Mouse (Mus musculus) left cerebral cortex, adult 18-20 months (tissue): Measurements from ENCODE around the gene Shroom3. TPM values are rescaled to one million over a fixed set of nuclear protein-coding genes. Genes with fewer than 3 reads are reported as not detected.
"Not testable (repeated sequence)": the region's sequence is repeated elsewhere in the genome, so short reads cannot be mapped to it uniquely, and the experiment has no call there.

Experiments used
- DNase-seq, 2 experiments: peaks; one replicate each; pipeline ENCODE4 v3.0.0; 2021 to 2022; ENCODE audit warnings: low spot score in 2 of 2, mixed read lengths in 1 of 2
- total RNA-seq, 2 experiments: library from RNA; stranded (reverse); gene quantifications; 2 replicates each; pipeline ENCODE4 v1.2.3; 2021

Shroom3 gene
- total RNA-seq, 2 experiments from 2014 or later = 3.1 to 3.6 TPM

DNA sequence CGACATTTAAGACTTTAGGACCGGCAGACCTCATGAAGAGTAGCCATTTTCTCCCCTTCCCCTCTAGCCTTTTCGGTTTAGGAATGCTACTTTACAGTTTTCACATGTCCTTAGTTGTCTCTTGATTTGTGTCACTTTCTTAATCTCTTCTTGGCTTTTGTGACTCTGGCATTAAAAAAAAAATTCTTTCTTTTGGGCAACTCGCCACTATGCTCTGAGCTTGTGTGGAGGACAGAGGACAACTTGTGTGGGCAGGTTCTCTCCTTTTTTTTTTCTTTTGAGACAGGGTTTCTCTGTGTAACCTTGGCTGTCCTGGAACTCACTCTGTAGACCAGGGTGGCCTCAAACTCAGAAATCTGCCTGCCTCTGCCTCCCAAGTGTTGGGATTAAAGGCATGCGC lies 239.7 kb downstream of the Shroom3 start:
- DNase-seq = not testable (repeated sequence)

DNA sequence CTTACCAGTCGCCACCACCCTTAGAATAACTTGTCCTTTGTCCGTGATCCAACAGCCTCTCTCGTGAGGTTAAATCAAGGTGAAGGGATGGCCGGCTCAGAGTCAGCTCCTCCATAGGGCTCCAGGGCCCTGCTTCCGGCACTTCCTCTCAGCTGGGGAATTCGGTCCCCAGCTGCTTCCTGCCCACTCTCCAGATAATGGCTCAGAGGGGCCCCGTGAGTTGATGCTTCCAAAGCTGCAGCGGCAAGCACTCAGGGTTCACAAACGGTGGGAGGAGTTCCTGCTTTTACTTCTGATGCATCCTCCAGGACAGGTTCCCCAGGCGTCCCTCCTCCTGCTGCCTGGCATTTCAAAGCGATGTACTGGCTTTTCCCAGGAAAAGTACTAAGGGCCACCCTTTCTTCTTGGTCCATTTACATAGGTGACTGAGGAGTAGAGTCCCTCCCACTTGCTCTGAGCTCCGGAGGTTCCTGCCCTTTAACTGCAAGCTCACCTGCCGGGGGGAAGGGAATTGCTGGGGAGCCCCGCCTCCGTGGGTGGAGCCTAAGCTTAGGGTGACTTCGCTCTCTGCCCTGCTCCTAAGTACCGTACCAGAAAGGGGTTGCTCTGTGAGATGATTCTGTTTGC lies 241.7 kb downstream of the Shroom3 start:
- no peak for DNase-seq

DNA sequence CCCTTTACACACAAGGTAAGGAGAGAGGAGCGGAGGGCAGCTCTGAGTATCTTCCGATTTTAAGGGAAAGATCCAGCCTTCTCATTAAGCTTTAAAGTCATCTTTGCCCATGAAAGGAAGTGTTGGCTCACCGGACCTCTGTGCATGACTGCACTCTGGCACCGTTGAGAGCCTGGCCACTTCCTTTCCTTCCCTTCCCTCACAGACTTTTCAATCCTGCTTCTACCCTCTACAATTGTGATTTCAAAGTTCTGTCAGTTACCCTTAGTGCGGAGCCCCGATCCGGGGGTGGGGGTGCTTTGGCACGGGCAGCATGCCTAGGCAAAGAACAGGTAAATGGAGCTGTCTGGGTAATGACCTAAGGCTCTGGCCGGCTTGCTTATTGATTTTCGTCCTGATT lies 244.4 kb downstream of the Shroom3 start:
- no peak for DNase-seq

DNA sequence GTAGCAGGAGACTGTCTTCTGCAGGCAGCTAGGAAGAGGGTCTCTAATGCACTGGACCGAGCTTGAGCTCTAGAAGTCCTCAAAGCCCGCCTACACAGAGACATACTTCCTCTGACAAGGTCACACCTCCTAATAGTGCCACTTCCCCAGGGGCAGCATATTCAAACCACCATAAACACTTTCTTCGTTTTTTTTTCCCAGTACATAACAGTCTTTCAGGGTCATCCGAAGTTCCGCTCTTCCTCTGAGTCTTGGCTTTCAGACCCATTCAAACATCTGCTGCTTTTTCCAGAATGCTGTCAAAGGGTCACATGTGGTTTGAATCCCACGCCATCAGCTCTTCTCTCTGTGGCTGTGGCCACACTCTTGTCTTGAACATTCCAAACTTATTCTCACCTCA lies 247.3 kb downstream of the Shroom3 start:
- no peak for DNase-seq

DNA sequence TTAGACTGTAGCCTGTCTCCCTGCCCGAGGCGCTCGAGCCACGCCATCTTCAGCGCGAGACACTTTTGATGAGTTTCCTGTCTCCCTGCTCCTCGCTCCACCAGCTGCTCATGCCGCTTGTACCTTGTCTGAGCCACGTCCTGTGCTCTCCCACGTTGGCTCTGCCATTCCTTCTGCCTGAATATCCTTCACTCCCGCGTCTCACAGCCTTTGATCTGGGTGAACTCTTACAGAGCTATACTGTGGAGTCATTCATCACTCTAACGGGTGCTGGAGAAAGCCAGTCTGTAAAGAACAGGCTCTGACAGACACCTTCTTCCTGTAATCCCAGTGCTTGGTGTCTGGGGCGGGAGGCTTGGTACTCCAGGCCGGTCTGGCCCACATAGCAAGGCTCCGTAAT lies 248.1 kb downstream of the Shroom3 start:
- no peak for DNase-seq

DNA sequence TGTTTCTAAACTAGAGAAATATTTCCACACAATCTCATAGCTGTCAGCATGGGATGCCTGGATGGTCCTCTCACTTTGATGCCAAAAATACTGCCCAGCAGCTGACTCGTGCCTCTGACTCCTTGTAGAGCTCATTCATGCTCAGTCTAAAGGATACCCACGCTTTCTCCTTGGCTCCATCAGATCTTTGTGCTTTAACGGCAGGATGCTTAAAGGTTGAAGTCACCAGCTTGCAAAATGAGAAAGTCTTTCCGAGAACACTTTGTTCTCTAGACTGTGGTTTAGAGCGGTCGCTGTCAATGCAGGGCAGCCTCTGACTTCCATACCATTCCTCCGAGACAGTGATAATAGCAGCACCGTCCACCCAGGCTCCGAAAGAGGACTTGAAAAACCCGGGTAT lies 249.8 kb downstream of the Shroom3 start:
- DNase-seq = no peak

DNA sequence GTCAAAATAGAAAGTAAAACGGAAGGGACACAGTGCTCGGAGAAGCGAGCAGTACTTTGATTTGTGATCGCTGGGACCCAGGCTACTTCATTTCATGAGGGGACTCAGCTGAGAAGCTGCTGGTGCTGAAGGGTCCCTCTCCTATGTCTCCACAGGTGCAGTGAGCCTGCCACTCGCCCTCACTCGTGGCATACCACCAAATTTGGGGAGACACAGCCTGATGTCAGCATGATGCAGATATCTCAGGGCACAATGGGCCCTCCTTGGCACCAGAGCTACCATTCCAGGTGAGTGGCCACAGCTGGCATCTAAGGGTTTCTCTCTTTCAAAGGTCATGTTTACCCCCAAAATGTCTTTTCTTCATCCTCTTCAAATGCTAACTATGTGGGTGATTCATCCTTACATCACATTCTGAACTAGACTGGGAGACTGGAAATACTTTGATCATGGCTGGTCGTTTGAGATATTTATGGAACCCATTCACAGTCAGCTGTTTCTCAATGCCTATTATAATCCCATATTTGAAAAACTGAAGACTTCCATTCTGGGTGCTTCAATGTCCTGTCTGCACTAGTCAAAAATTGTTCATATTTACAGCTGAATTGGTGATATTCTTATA lies 250.5 kb downstream of the Shroom3 start:
- DNase-seq = no peak

DNA sequence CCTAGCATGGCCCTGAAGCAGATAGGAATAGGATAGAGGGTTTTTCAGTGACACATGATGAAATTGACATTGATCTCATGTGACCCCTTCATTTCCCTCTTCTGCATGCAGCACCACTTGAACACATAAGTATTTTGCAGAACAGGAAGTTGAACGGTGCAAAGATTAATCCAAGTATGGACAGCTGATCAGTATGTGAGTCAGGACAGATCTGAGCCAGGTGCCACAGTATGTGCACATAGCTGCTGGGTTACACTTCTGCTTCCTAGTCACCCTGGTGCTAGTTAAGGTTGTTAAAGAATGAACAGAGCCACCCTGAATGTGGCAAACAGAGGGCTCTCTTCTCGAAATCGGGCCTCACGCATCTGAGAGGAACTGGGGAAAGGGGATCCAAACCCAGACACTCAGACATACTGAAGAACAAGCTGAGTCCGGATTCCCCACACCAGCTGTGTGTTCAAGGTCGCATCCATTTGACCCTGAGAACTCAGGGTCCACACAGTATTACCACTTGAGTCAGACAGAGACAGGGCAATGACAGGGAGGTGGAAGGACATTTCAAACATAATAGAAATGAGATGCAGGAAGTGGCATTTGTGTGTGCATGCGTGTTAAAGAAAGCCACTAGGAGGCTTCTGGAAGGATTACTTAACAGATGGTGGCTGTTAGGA lies 251.2 kb downstream of the Shroom3 start:
- no peak for DNase-seq

DNA sequence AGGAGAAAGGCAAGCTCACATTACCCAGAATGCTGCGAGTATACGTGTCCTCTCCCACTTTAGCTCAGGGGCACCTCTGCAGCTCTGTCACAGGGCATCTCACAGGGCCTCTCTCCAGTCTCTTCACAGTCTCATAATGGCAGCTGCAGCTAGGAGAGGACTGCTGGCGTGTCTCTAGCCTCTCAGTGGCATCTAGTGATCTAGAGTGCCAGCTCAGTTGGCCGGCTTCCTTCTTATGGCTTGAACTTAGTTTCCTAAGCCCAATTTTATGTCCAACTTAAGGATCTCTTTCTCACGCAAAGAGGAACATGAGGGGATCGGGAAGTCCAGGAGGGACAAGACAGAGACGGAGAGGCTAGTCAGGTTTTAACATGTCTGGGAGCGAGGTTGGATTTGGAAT lies 252.6 kb downstream of the Shroom3 start:
- DNase-seq = no peak

DNA sequence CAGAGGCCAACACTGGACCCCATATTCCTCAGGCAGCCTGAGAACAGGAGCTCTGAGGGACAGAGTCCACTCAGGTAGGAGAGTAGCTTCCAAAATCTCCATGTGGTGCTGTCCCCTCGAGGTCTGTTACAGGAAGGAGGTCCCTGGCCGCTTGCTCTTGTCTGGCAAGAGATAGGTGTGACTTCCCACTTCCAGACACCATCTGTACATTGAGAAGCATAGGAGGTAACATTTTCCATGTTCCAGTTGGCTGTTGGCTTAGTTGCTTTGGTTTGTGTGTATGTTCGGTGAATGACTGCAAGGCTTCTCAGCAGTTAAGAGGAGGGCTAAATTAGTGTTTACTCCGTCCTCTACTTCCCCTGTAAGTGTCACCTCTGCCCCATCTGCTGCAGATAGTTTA lies 254.5 kb downstream of the Shroom3 start:
- DNase-seq = no peak

DNA sequence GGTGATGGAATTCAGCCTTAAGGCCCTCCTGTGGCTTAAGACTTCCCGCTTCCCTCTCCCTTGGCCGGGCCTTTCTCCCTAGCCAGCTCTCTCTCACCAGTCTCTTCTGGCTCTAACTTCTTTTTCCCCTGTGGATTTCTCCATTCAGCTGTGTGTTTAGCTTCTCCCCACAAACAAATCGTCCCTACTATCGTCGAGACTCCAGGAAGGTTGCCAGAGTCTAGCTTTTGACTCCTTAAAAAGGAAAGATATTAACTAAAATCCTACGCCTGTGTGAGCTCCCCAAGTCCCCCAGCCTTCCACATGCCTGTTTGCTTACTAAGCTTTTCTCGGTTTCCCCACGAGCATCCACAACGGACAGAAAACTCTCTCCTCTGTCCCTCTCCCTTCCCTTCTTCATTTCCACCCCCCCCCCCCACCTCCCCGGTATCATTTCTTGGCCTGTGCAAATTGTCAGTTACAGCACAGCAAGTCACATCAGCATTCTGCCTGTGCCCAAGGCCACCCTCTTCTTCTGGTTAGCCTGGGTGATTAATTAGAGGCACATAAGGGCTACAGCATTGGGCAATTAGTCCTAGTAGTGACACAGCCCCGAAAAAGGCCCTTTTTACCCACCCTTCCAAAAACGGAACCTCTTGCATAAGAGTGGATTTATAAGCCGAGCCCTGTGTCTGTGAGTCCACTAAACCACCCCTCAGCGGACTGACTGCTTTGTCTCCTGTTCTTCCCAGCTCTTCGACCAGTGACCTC lies 256.2 kb downstream of the Shroom3 start:
- DNase-seq = no peak

DNA sequence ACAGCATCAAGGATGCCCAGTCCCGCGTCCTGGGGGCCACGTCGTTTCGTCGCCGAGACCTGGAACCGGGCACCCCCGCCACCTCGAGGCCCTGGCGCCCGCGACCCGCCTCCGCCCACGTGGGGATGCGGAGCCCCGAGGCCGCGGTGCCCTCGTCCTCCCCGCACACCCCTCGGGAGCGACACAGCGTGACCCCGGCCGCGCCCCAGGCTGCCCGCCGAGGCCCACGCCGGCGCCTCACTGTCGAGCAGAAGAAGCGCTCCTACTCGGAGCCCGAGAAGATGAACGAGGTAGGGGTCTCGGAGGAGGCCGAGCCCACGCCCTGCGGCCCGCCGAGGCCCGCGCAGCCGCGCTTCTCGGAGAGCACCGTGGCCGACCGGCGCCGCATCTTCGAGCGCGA lies 258.9 kb downstream of the Shroom3 start:
- no peak for DNase-seq

DNA sequence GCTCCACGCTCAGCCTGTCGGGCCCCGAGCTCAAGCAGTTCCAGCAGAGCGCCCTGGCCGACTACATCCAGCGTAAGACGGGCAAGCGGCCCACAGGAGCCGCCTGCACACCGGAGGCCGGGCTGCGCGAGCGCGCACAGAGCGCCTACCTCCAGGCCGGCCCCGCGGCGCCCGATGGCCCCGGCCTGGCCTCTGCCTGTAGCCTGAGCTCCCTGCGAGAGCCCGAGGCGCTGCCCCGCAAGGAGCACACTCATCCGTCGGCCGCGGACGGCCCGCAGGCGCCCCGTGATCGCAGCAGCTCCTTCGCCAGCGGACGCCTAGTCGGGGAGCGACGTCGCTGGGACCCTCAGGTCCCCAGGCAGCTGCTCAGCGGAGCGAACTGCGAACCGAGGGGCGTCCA lies 259.3 kb downstream of the Shroom3 start:
- DNase-seq = no peak

DNA sequence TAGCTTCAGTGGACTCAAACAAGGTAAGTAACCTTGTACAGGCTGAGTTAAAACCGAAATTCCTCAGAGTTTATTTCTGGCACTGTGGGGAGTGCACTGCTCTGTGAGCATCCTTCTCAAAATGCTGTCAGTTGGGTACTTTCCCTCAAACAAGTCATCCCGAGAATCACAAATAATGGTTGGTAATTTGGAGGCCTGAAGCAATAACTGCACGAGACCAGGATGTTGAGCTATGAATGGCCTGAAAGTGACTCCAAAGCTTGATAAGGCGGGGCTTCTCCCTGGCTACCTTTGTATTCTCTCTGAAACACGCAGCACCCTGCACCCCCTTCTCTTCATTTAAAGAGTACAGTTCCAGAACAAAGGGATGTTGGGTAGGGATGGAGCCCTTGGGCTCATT lies 261.6 kb downstream of the Shroom3 start:
- DNase-seq = no peak

DNA sequence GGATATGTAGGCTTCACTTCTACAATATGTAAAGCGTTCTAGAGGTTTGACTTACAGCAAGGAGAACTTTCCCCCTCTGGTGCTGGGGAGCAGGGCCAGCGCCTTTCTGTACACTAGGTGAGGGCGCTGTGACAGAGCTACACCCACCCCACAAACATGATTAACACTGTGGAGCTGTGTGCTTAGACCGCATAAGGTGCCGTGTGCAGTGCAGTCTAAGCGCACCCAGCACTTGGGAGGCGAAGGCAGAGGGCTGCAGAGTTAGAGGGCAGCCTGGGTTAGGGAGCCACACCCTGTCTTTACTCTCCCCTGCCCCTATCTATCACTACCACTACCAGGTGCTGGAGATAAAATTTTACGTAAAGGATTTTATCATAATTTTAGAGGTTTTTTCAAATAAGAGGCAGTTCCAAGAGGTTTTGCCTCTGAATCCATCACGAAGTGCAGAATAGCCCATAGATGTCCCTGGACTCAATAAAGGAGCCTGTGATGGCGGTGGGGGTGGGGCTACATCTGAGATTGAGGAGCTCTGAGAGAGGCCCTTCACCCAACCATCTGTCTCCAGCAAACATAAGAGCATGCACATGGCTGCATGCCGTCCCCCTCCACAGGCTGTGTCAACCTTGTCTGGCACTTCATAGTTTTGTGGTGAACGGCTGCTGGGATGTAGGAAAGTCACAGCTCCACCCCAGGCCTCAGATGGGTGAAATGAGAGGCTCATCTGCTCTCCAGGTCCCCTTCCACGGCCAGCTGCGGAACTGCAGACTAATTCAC lies 265.9 kb downstream of the Shroom3 start:
- DNase-seq = no peak

DNA sequence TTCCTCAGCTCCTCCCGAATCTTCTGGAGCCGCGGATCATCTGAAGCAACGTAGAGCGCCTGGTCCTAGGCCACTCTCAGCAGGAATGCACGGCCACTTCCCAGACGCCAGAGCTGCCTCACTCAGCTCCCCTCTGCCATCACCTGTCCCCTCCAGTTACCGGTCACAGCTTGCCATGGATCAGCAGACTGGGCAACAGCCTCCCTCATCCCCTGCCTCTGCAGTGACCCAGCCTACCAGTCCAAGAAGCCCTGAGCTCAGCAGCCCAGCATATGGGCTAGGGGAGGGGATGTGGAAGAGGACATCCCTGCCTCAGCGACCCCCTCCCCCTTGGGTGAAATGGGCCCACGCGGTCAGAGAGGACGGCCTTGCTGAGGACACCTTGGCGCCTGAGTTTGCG lies 267.3 kb downstream of the Shroom3 start:
- no peak for DNase-seq

DNA sequence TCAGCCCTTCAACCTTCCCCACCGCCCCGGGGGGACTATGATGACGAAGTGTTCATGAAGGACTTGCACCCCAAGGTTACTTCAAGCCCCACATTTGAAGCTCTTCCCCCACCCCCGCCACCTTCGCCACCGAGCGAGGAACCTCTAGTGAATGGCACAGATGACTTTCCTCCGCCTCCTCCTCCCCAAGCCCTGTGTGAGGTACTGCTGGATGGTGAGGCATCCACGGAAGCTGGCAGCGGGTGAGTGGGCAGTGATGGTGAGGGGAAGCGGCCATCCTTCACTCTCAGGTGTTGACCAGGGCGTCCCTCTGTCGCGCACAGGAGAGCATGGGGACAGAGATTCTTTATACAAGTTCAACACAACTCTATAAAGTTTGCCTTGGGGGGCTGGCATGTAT lies 267.8 kb downstream of the Shroom3 start:
- peak; percentile 36 to 62 for DNase-seq

DNA sequence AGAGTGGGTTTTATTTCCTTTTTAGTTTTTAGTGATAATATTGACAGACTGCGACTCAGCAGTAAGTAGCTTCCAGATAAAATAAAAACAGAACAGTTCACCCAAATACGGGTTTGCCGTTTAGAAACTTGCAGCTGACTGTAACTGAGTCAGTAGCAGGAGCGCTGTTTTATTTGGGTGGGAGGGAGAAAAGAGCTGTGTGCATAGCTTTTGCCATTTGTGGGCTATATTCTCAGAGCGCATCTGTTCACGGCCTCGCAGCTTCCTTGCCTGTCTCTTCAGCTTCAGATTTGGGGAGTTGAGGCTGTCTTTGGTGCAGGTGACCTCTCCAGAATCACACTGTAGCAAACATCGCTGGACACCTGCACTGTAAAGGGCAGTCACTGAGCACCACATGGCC lies 270.6 kb downstream of the Shroom3 start:
- no peak for DNase-seq

DNA sequence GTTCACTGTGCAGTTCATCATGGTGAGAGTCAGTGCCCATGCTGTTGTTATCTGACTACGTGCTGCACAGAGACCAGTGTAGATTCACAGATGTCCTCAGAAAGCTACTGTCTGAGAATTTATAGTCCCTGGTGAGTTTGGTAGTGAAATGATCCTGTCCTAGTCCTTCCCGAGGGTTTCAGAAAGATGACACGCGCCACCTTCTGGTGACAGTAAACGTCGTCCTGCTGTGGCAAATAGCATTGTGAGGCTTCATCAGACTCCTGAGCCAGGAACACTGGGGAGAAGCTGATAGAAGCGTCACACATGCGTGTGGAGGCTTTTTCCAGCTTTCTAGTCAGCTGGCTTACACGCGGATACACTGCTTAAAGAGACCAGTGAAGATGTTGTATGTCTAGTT lies 271.1 kb downstream of the Shroom3 start:
- peak; percentile 86 to 87 for DNase-seq

DNA sequence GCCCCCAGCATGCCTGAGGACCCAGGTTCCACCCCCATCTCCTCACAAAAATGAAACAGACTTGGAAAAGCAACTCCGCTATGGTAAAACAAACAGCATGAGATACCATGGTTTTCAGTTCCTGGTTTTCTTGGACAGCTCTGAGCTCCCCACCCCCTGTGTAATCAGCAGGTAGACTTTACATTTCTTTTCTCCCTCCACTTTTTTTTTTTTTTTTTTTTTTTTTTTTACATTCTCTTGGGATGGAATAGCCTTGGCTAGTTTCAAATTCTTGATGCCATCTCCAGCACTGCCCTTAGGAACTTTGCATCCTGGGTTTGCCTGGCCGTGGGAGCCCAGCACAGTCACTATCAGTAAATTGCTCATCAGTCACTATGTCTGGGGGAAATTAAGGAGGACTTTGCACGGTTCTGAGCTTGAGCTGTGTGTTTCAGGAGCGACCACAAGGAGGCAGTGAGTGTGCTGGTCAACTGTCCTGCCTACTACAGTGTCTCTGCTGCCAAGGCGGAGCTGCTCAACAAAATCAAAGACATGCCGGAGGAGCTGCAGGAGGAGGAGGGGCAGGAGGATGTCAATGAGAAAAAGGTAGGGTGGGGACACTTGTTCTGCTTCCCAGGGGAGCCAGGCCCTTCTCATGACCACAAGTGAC lies 271.7 kb downstream of the Shroom3 start:
- DNase-seq = no peak

DNA sequence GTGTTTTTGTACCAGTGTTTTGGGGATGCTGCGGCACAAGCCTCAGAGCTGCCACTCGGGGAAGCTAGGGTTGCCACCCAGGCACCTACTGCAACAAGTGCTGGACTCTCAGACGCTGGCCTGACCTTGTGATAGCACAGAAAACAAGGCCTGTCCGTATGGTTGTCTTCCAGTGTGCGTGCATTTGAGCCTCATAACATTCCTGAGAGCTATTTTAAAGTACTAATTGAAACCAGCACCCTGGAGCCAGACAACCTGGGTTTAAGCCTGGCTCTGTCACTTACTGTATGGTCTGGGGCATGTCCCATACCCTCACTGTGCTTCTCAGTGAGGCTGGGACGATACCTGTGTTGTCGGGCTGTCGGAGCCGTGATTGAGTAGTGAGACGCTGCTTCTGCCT lies 276.1 kb downstream of the Shroom3 start:
- no peak for DNase-seq
